Mouse (Mus musculus) layer of hippocampus, adult 11-12 months (tissue): ENCODE data around the gene Runx3.

Experiments
- DNase-seq: peaks from one replicate; pipeline ENCODE4 v3.0.0; 2022; ENCODE audit warnings: low spot score

The Runx3 gene

DNA sequence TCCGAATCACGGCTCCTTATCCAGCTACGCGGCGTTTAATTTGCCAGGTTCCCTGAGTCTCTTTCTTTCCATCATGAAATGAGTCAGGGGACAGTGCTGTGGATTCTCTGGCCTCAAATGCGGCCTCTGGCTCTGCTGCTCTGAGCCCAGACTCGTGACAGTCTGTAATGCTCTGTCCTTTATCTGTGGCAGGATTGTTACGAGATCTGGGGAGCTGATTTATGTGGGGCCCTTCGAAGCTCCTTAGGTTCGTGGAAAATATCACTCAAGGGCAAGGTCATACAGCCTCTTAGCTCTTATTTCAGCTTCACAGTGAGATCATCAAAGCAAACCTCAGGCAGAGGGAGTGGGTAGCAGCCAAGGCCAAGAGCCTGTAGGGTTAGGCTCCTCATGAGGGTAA lies 6.2 kb upstream of the Runx3 start:
- no peak for DNase-seq

DNA sequence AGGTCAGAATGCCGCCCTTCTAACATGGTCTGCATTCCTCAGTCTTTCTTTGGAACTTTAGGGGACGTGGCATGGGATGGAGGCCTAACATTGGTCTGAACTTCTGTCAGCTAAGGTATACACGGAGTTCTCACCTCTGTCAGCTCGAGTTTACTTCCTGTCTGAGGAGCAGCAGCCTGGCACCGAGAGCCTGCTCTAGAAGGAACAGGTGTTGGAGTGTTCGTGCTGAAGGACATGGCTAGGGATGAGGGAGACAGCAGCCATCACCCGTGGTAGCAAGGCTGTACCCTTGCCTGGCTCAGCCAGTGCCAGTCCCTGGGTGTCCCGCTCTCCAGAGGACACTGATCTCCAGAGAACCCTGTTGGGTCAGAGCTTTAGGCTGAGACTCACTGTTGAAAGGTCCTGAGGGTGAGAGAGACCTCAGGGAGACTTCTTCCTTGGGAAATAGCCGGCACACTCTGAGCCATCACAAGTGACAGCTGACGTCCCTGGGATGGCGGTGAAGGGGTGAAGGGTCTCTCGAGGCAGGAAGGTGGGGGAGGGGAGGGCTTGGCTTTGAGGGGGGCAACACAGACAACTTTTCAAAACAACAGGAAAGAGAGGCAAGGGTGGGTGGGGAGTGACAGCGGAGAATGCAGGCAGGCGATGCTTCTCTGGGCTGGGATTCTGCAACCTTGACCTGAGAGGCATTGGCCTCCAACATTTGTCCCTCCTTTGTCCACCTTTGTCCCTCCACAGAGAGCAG lies 4.9 kb upstream of the Runx3 start:
- no peak for DNase-seq

DNA sequence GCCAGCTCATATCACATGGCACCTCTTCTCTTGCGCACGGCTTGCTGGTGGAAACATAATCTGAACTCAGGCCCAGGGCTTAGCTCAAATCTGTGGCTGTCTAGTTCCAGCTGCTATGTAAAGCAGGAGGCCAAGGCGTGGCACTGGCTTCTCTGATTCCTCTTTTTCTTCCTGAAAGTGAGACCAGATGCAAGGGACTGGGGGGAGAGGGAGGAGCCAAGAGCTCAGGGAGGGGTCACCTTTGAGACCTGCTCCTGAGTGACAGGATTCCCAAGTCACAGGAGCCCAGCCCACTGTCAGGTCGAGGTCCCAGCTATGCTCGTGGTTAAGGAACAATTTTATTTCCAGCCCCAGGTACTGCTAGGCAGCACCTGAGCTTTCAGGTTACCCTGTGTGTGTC lies 4.1 kb upstream of the Runx3 start:
- DNase-seq = no peak

DNA sequence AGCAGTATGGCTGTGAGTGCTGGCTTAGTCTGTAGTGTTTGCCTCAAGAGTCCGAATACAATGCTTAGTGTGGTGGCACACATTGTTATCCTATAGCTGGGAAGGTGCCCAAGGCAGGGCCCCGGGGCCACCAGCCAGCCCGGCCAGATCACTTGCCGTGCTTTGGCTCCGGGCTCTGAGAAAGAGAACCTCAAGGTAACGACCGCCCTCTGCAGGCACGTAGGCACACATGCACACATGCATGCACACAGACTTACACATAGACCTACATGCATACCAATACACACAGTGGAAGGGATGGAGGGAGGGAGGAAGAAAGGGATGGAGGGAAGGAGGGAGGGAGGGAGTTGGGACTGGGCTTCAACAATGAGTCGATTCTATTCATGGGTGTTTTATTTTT lies 2.6 kb upstream of the Runx3 start:
- no peak for DNase-seq

GRCm38 (mm10) chr4:135118855-135119474 lies 1.5 kb upstream of the Runx3 start:
- DNase-seq = no peak

GRCm38 (mm10) chr4:135123721-135124120 lies 3.3 kb downstream of the Runx3 start:
- no peak for DNase-seq

DNA sequence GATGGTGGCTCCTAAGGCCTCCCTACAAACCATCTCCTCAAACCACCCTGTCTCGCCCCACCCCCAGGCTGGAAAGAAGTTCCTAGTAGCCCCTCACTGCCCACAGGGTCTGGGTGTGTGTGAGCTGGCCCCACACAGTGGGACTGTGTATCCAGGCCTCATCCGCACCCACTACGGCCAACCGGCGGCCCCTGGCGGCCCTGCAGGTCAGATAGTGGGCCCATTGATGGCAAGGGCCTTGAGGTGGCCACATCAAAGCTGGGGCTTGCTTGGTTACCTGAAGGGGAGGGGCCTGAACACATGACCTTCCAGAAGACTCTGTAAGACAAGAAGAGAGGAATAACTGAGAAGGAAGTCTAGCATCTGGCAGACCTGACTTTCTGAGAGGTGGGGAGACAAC lies 4.3 kb downstream of the Runx3 start:
- no peak for DNase-seq

- DNase-seq = no peak
These were observed 4.7 kb downstream of the Runx3 start for GRCm38 (mm10) chr4:135125152-135125551.

DNA sequence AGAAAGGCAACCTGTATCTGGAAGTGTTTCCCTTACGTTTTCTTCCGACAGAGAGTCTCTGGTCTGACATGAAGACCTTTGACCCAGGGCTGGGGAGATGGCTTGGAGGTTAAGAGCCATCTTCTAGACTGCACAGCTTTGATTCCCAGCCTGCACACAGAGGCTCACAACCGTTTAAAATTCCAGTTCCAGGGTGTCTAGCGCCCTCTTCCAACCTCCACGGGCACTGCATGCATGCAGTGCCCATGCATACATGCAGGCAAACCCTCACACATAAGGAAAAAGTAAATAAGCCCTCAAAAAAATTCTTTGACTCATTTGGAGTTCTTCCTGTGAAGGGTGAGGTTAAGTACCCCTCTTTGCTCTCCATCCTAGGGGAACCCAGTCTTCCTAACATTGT lies 5.9 kb downstream of the Runx3 start:
- DNase-seq = no peak

- DNase-seq = peak; percentile 37
These were observed 8.5 kb downstream of the Runx3 start for GRCm38 (mm10) chr4:135128841-135129520.

DNA sequence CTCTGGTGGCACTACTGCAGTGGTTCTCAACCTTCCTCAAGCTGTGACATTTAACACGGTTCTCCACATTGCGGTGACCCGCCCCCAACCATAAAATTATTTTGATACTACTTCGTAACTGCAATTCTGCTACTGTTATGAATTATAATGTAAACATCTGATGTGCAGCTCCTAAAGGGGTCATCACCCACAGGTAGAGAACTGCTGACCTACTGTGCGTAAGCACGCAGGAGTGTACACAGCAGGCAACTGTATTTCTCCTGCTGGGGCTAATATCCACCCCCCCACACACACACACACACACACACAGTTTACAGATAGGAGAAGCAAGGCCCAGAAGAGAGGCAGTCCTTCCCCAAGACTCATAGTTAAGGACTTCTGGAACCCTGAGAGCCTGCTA lies 9.7 kb downstream of the Runx3 start:
- DNase-seq = no peak

- no peak for DNase-seq
These were observed 10.7 kb downstream of the Runx3 start for GRCm38 (mm10) chr4:135131145-135131544.

GRCm38 (mm10) chr4:135132797-135133196 lies 12.3 kb downstream of the Runx3 start:
- no peak for DNase-seq

DNA sequence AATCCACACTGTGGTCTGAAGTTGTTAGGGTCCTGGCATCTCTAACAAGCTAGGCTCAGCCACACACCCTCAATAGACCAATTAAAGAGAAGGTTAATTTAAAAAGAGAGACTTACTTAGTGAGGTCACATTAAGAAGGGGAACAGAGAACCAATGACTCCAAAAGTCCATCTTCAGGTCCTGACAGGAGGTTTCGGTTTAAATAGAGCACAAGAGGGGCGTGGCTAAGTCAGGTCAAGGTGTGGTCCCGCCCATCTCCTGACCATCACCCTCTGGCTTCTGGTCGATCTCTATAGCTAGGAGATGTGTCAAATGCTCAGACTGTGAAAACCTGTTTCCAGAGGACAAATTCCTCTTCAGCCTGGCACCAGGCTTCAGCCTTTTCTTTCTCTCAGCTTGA lies 13.3 kb downstream of the Runx3 start:
- DNase-seq = no peak

- DNase-seq = no peak
These were observed 14.9 kb downstream of the Runx3 start for GRCm38 (mm10) chr4:135135331-135135730.

DNA sequence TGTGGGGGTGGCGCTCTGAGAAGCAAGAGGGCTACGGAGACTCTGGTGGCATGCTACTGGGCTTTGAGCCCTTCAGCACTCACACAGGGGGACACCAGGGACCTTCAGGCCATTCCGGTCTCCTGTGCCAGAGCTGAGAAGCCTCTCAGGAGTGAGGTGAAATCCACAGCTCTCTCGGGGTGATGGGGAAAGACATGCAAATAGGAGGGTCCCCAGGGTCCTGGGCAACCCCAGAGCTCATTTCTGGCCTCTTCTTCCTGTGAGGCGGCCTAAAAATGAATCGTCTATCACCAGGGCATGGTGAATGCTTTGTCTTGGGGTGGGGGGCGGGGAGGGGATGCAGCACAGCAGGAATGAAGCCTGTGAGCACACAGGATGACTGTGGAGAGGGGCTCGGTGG lies 15.8 kb downstream of the Runx3 start:
- DNase-seq = no peak

DNA sequence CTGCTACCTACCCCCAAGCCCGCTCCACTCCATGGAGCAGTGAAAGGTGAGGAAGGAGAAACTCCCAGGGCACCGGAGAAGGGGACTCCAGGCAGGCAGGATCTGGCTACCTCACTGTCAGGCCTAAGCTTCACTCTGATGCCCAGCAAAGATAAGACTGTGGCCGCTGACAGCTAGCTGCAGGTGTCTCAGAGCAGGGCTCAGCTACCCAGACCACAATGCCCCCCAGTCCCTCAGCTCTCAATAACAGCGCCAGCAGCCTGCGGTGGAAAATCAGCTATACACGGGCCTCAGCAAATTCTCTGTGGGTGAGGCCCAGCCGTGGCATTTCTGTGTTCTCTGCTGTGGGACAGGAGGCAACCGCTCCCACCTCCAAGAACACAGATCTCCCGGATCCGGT lies 16.2 kb downstream of the Runx3 start:
- no peak for DNase-seq

GRCm38 (mm10) chr4:135140647-135141515 lies 20.4 kb downstream of the Runx3 start:
- DNase-seq = no peak

DNA sequence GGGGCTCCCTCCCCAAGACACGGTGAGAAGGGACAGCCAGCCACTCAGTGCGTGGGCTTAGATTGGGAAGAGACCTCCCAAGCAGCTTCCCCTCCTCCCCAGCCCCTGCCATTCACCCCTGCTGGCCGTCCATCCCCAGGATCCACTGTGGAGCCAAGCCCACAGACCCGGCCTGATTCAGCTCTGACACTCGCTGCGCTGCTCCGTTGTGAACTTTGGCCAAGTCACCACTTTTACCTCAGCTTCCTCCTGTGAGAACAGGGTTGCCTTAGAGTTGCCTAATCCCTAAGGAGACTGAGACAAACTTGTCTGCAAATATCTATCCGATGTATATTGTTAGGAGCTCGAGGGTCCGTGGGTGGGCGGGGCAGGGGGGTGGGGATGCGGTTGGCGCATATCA lies 21.3 kb downstream of the Runx3 start:
- DNase-seq = no peak

GRCm38 (mm10) chr4:135146734-135147133 lies 26.3 kb downstream of the Runx3 start:
- DNase-seq = no peak

GRCm38 (mm10) chr4:135148660-135149059 lies 28.2 kb downstream of the Runx3 start:
- DNase-seq = no peak

DNA sequence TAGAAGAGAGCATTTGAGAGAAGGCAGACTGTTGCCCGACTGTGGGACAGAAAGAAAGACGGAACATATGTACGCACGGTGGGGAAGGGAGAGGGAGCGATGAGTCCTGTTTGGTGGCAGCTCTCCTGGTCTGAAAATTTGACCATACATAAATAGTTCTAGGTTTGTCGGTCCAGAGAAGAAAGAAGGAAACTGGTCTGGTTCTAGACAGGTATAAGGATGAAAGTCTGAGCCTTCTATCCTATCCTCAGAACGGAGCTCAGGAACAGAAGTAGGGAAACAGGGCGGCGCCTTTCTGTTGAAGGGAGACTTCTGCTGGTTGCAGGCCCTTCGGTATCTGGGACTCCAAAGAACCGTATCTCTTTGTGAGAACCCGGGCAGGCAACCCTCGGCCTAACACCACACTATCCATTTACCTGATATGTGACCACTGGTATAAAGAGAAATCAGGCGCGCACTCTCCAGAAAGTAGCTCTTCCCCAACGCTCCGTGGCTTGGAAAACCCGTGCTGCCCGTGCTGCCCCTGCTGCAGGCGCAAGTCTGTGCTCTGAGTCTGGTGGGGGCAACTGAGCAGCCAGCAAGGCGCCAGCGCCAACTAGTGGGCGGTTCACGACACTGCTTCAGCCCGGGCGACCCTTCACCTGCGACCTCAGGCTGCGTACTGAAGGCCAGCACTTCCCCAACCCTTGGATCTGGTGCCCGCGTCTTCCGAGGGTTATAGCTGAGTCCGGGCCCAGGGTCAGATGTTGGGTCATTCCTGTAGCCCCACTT lies 29.8 kb downstream of the Runx3 start:
- peak; percentile 53 for DNase-seq
